Mouse (Mus musculus) kidney, adult 2 months (tissue): ENCODE measurements around the gene Ezh2.

Experiments used
- CTCF ChIP-seq: fragments of 200-500 bp; conservative IDR thresholded peaks from 2 replicates; pipeline ENCODE4 v1.5.1; 2011; ENCODE audit warnings: low read depth, mild to moderate bottlenecking, control low read depth, low read length, moderate library complexity, mixed read lengths; ENCODE audit not compliant: insufficient read depth, insufficient read length
- POLR2A ChIP-seq: fragments of 200-500 bp; IDR thresholded peaks from one replicate; pipeline ENCODE4 v1.6.1; 2011; ENCODE audit warnings: low read depth, low read length, control low read depth

DNA sequence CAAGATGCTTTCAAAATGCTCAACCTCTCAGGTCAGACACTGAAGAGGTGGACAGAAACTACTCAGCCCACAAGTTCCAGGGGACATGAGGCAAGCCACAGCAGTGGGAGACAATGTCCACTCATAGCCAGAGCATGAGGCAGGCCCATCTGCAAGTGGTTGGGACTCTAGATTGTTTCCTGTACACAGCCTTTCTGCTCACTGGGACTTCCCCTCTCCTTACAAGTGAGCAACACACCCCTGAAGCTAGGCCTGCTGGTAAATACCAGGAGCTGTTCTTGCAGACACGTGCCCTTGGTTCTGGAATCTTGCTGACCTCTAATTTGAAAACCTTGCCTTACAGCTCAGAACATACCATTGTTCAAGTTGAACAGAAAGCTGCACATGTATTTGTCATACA, 62.6 kb downstream of the Ezh2 start:
- no peak for TF ChIP-seq CTCF
- TF ChIP-seq POLR2A, result no peak
